Mouse (Mus musculus) bone marrow macrophage, adult 2 months (primary cell): Measurements from ENCODE around the gene Spsb4. TPM values are rescaled to one million over a fixed set of nuclear protein-coding genes. Genes with fewer than 3 reads are reported as not detected.

Experiments
- H3K27ac ChIP-seq: 2 replicates; pipeline ENCODE4 v1.5.1; 2012; ENCODE audit warnings: low read depth, low read length; ENCODE audit not compliant: insufficient read depth
- H3K4me1 ChIP-seq: 2 replicates; pipeline ENCODE4 v1.6.1; 2012; ENCODE audit warnings: low read length; ENCODE audit not compliant: control insufficient read depth, insufficient read depth
- H3K4me3 ChIP-seq: 2 replicates; pipeline ENCODE4 v1.5.1; 2012; ENCODE audit warnings: mild to moderate bottlenecking, low read length, moderate library complexity; ENCODE audit not compliant: insufficient read depth
- CTCF ChIP-seq: IDR thresholded peaks from 2 replicates; pipeline ENCODE4 v1.5.1; 2012; ENCODE audit warnings: low read depth, mild to moderate bottlenecking, low read length, moderate library complexity
- POLR2A ChIP-seq: IDR thresholded peaks from 2 replicates; pipeline ENCODE4 v1.6.1; 2012; ENCODE audit warnings: mild to moderate bottlenecking, low read depth, low read length, borderline replicate concordance
- polyA plus RNA-seq: library from polyadenylated mRNA; stranded (reverse); fragments of >200 nt; gene quantifications from 2 replicates; pipeline ENCODE4 v1.2.4, GENCODE M21; 2012; ENCODE audit not compliant: missing spikeins, insufficient read depth, insufficient read length

The Spsb4 gene
- polyA plus RNA-seq, 1 experiment, result not detected

DNA sequence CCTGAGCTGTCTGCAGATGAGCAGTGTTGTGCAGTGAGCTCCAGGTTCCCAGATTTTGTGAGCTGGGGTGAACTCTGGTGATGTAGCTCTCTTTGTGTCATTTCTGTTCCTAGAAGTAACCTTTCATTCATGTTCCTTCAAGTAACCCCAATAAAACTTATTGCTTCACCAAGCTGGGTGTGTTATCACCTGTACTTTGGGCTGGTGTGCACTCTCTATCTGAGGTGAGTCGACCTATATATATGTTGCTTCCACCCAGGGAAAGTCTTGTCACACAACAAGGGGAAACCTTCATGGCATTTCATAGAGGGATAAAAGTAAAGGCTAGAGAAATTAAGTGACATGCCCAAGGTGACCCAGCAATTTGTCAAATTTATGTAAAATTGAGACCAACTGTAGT is 109.1 kb downstream of the Spsb4 start:
- no peak overlapping the region for H3K27ac ChIP-seq
- no peak overlapping the region for H3K4me3 ChIP-seq
- TF ChIP-seq POLR2A (no peak), CTCF (no peak)
- H3K4me1 ChIP-seq, result no peaks in the 10 kb centered on the region

DNA sequence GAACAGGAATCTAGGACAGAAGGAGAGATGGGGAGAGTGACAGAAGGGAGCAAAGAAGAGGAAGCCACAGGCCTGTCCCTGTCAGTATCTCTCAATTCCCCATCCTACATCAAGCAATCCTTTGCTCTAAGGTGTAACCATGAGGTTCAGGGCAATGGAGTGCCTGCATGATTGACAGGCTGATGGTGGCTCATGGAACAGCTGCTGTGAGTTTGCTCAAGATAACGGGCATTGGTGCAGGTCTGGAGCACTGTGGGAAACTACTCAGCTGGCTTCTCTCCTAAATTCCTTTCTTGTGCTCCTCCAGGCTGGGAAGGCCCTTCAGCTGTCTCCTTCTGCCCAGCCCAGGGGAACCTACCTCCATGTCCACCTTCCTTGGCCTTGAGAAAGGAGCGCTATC is 109.9 kb downstream of the Spsb4 start:
- Histone ChIP-seq H3K4me3 (no peak overlapping the region), H3K4me1 (no peaks in the 10 kb centered on the region), H3K27ac (no peak overlapping the region)
- TF ChIP-seq CTCF (no peak), POLR2A (no peak)

DNA sequence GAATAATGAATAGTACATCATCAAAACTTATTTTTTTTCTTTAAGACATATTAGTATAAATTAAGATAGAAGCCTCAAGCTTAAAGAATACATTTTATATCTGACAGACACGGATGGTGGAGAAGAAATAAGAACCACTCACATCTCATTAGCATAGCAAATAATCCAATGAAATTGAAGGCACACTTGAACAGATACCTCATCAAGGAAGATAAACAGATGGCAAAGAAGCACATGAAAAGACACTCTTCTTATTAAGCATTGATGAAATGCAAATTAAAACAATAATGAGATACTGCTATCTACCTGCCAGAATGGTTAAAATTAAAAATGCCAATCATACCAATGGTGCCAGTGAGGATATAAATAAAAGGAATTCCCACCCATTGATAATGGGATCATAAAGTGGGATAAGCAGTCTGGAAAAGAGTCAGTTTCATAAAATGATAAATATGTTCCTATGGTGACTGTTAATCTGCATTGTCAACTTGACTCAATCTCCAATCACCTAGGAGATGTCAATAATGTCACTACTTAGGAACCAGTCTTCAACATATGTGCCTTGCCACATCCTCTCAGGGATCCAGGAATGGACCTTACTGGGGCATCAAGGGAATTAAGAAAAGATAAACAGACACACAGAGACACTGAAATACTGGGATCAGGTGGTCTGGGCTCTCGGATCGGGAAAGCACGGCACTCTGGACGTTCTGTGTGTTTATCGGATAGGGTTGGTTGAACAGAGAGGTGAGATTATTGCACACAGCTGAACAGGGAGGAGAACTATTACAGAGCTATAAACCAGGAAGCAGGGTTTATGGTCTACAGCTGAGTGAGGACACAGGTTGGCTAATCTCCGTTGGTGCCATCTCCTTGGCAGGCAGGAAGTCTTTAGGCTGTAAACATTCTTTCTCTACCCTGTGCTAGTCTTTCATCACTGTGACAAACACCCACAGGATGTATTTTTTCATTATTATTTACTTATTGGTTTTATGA is 114.0 kb downstream of the Spsb4 start:
- Histone ChIP-seq H3K4me3 (no peak overlapping the region), H3K27ac (no peak overlapping the region), H3K4me1 (peaks cover 6% of the 10 kb centered on the region)
- TF ChIP-seq CTCF, result no peak
- TF ChIP-seq POLR2A, result no peak

DNA sequence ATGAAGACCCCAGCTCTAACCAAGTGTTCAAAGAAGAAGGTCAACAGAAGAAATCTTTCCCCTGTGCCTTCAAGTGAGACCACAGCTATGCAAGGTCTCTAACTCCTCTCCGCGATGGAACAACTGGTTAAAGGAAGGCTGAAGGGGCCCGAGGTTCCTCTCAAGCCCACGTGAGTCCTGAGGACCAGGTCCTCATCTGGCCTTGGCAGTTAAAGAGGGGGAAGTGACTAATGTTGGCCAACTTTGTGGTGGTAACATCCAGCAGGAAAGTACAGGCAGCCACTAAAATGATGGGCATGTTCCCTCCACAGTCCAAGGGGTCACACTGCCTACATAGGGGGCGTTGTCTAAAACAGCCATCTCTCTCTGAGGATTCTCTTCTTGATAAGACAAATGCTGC is 118.9 kb downstream of the Spsb4 start:
- H3K27ac ChIP-seq, result no peak overlapping the region
- TF ChIP-seq CTCF, result no peak
- H3K4me1 ChIP-seq, result peaks cover 14% of the 10 kb centered on the region
- H3K4me3 ChIP-seq, result no peak overlapping the region

DNA sequence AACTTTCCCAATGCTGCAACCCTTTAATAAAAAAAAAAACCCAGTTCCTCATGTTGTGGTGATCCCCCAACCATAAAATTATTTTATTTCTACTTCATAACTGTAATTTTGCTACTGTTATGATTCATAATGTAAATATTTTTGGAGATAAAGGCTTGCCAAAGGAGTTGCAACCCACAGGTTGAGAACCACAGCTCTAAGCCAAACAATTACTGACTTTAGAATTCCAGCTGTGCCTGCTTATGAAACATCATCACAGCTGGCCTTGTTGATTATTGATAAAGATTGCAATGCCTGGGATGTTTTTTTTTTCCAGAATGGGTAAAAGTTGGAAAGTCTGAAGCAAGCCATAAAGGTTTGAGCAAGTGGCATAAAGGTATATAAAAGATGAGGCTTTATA is 119.6 kb downstream of the Spsb4 start:
- TF ChIP-seq POLR2A (no peak), CTCF (no peak)
- Histone ChIP-seq H3K4me1 (peaks cover 14% of the 10 kb centered on the region), H3K4me3 (no peak overlapping the region), H3K27ac (no peak overlapping the region)

DNA sequence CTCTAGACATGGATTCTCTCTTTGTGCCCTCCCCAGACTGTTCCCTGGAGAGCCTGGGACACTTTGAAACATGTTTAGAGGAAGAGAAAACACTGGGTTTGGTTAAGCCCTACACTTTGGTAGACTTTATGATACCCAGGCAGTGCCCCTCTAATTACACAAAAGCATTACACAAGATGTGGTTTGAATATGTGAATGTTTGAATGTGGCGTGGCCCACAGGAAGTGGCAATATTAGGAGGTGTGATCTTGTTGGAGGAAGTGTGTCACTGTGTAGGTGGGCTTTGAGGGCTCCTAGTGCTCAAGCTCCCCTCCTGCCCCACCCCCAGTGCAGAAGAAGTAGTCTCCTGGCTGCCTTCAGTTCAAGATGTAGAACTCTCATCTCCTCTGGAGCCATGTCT is 122.0 kb downstream of the Spsb4 start:
- Histone ChIP-seq H3K27ac (no peak overlapping the region), H3K4me1 (peaks cover 14% of the 10 kb centered on the region), H3K4me3 (no peak overlapping the region)
- TF ChIP-seq POLR2A, result no peak
- no peak for TF ChIP-seq CTCF

DNA sequence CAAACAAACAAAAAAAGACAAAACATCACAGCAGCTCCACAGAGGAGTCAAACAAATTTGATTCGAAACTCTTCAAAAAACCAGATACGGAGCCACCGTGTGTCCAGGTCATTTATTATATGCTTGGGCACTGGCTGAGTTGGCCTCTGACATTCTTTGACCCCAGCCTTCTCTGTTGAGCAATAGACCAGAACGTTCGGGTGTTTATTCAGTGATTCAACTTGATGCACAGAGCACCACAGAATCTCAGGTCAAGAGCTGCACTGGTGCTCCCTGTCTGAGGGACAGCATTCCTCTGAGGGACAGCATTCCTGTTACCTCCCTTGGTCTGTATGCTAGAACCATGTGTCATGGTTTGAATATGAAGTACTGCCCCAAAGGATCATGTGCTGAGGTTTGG is 125.1 kb downstream of the Spsb4 start:
- Histone ChIP-seq H3K4me3 (no peak overlapping the region), H3K27ac (no peak overlapping the region), H3K4me1 (peaks cover 5% of the 10 kb centered on the region)
- no peak for TF ChIP-seq CTCF
- no peak for TF ChIP-seq POLR2A

Other genes with a start within 250 kb of the Spsb4 start
- gene Pxylp1, start 126.2 kb downstream of the Spsb4 start, polyA plus RNA-seq, result 1.1 and 1.9 TPM in 2 replicates
- gene Slc25a36, start 92.3 kb upstream of the Spsb4 start, polyA plus RNA-seq, result 116 and 128 TPM in 2 replicates